Mouse (Mus musculus) mature B cell (primary cell): ENCODE results near the gene Echdc3.

Experiments
- in situ Hi-C: fragments of 300-500 bp; cut with MboI; formaldehyde crosslinking; loops from 2 replicates; pipeline ENCODE4 v1.14.3; 2019

The Echdc3 gene

DNA sequence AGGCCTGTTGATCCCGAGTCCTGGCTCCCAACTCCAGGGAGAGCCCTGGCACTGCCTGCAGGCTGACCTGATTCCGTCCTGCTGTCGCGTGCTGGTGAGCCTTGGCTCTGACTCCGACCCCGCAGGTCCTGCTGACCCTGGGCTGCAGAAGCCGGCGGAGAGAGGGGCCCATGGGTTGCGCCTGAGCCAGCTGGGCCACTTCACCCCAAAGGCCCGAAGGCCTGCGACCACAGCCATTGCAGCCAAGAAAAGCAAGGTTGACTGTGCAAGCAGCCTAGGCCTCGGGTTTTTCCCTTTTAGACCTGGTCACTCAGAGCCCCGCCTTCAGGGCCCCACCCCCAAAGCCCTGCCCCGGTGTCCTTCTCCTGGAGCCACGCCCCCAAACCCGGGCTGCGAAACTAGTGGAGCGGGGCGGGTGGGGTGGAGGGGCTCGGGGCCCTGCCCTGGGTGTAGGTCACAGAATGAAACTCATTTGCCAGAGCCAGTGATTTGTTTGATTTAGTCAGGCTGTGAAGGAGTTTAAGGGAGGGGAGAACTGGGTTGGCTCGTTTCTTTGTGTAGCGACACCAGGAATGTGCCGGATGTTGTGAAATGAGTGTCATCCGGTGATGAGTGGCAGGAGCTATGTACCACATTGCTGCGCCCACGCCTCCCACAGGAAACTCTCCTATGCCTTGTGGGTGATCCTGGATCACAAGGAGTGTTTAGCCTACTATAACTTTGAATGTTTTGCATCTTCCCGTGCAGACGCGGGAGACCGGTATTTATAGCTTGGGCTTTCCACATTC is at the start of gene Echdc3:
Gene Echdc3, minus strand, starts transcription at position 310 of the 788 bp plus-strand sequence.
- in situ Hi-C loops = loop anchor here (5.0 to 10.0 kb wide), 2 partner anchors 194 to 262 kb away; no protein-coding TSS in a partner anchor

DNA sequence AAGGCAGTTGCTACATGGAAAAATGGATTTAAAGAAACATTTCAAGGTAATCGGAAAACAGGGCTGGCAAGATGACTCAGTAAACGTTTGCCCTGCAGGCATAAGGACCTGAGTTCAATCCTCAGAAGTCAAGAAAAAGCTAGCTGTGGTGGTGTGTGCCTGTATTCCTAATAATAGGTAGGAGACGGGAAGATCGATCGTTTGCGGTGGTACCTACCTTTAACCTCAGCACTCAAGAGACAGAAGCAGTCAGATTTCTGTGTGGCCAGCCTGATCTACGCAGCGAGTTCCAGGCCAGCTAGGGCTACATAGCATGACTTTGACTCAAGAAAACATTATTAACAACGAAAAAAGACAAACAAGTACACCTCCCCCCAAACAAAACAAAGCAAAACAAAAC is 48.9 kb upstream of the Echdc3 start:
- in situ Hi-C loops = no loop called here

DNA sequence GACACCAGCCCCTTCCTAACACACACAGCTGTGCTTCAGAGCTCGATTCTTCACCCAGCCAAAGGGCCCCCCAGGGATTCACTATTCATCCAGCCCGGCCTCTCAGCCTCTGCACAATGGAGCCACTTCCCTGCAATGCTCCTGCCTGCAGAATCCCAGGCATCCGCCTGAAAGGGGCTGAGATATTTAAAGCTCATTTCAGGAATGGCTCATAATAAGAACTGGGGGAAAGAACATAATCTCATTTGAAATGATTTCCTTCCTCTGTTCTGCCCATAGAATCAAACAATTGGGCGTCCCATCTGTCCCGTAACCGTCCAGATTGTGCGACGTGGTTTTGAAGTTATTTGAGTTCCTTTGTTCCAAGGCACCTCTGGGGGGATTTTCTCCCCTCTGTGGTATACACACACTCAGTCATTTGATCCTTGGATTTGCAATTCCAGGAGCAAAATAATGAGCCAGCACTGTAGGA is 48.4 kb upstream of the Echdc3 start:
- in situ Hi-C loops = no loop called here

DNA sequence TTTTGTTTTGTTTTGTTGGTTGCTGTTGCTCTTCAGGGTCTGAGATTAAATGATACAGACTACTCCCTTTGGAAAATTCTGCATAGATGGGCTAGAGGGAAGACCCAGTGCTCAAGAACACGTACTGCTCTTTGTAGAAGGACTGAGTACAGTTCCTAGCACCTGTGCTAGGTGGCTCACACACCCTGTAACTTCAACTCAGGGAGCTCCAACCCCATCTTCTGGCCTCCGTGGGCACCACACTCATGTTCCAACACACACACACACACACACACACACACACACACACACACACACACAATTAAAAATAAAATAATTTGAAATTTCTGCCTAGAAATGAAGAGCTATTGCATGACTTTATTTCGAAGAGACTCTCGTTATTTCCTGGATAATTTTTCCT is 47.8 kb upstream of the Echdc3 start:
- in situ Hi-C loops = no loop called here

DNA sequence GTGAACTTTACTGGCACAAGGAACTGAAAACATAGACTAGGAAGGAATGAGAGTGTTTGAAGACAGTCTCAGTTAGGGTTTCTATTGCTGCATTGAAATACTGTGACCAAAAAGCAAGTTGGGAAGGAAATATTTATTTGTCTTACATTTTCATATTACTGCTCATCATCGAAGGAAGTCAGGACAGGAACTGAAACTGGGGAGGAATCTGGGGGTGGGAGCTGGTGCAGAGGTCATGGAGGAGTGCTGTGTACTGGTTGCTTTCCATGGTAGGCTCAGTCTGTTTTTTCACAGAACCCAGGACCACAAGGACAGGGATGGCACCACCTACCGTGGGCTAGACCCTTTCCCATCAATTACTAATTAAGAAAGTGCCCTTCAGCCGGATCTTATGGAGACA is 46.3 kb upstream of the Echdc3 start:
- in situ Hi-C loops = loop anchor here (5.0 kb wide), 1 partner anchor 48 kb away; no protein-coding TSS in a partner anchor

DNA sequence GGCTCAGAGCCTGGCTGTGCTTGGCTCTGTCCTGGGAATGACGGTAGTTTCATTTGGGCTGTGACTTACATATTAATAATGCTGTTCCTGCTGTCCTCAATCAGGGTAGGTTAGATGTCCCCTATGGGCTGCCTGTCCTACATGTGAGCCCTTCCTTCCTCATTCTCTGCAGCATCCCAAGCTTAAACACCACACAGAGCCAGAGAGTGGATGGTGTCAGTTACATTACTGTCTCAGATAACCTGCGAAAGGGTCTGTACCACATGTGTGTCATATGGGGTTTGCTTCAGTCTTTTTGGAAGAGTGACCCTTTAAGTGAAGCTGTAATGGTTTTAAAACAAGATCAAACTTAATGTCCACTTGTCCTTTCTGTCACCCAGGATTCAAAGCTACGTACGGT is 45.2 kb upstream of the Echdc3 start:
- in situ Hi-C loops = loop anchor here (5.0 kb wide), 1 partner anchor 49 kb away; no protein-coding TSS in a partner anchor

DNA sequence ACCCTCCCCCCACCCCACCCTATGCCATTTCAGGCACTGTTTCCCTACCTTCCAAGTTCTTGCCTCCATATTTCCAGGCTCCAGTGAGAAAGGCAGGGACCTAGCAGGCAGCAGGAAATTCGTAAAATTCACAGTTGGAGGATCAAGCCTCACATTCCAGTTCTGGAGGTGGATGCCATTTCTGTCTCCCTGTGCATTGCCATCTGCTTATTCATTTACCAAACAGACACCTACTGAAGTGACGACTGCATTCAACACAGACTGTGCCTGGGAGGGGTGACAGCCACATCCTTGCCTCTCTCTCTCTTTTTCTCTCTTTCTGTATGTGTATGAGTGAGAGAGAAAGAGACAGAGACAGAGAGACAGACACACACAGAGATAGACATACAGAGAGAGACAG is 44.3 kb upstream of the Echdc3 start:
- in situ Hi-C loops = loop anchor here (5.0 kb wide), 1 partner anchor 50 kb away; no protein-coding TSS in a partner anchor

DNA sequence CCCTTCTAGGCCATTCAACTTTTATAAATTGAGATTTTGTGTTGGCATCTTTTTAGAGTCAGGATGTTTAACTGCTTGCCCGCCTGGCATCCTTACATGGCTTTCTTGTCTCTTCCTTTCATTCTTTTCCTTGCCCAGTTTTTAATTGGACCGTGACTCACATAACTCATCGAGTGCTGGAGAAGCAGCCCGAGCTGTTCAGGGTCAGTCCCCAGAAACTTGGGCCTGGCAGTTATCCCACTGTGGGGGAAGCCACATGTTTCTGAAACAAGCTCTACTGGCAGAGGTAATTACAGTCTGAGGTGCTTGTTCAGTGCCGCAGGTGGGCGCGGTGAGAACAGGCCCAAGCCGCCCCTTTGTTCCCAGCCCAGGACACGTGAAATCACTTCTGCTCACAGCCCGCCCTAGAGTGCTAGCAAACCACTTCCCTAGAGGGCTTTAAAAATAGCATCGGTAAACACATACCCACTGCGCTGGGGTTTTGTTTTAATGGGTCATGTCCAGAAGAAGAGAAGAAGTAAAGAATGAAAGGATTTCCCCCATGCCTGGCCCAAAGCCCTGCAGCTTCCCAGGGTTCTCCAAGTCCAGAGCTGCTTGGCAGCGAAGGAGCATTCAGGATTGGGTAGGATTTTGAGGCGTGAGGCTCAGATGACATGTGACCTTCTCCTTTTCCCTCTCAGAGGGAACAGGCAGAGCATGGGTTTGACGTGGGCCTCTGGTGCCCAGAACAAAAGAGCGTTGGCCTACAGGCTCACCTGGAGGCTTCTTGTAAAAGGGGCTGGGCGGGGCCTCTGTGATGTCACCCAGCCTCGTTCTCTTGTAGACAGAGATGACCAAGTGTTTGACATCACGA is 43.4 kb upstream of the Echdc3 start:
- in situ Hi-C loops = loop anchor here (5.0 kb wide), 1 partner anchor 51 kb away; no protein-coding TSS in a partner anchor

DNA sequence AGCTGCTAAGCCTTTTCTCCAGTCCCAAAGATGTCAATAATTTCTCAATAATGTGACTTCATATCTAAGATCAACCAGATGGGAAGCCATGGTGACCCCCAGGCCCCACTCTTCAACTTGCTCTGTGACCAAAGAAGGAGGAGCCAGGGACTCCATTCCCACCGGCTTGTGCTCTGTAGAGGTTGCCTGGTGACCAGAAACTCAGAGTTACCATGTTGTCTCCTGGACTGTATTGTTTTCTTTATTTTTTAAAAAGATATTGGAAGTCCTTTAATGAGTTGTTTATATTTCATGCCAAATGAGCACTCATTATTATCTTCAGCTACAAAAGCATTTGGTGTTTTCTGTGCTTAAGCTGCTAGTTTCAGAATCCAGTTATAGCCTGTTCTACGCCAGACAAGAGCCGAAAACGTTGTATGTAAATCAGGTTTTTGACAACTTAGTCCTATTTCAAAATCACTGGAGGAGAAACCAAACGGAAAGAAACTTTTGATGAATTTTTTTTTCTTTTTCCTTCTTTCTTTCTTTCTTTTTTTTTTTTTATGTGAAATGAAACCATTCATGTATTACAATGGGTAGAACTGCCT is 42.7 kb upstream of the Echdc3 start:
- in situ Hi-C loops = loop anchor here (5.0 kb wide), 1 partner anchor 52 kb away; no protein-coding TSS in a partner anchor

DNA sequence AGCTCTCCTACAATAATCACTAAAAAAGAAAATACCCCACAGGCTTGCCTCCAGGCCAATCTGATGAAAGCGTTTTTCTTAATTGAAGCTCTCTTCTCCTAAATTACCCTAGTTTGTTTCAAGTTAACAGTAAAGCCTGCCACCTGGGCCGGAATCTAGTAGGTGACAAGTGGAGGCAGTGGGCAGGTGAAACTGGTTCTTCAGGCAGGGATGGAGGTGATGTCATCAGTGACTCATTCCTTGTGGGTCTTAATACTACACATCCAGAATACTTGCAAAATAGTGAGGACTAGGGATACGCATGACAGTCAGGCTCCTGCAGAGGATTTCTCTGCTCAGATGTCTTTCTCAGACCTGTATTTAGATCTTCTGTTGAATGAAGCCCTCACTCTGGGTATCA is 39.7 kb upstream of the Echdc3 start:
- in situ Hi-C loops = no loop called here

DNA sequence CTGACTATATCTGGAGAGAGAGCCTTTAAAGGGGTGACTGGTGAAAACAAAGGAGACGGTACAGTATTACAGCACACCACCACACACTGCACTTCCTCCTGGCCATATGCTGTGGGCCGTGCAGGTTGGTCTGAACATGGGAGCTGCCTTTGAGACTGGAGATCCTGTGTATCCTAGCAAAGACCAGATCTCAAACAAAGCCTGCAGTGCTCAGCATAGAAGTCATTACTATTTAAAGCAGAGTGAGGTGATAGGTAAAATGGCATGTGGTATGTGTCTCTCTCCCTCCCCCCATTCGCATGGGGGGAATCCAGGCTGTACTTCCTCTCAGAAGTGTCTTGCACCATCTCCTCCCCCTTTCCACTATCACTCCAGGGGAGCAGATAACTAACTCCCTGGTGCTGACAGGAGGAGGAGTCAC is 38.3 kb upstream of the Echdc3 start:
- in situ Hi-C loops = no loop called here

DNA sequence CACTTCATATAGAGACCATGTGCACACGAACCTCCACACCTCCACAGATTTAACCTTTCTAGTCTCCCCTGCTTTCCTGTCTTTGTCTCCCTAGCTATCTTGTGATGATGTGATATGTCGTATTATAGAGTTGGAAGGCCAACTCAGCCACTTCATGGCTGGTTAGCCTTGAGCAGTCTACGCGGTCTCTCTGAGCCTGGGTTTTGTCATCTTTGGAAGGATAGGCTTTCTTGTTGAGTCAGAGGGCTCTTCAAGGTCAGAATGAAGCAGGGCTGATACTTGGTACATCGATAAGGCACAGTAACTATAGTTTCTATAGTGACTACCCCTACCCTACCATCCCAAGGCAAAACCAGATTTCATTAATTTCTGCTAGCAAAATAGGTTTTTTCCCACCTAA is 28.6 kb upstream of the Echdc3 start:
- in situ Hi-C loops = no loop called here

DNA sequence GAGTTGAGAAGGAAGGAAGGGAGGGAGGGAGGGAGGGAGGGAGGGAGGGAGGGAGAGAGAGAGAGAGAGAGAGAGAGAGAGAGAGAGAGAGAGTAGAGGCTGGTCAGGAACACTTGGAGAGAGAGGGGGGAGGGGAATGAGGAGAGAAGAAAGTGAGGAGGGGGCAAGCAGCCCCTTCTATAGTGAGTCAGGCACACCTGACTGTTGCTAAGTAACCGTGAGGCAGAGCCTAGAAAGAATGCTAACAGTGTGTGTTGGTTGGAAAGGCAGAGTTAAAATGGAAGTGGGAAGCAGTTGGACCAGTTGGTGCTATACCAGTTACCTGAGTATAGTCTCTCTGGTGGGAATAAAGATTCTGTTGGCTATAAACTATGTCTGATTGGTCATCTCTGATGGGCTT is 27.2 kb upstream of the Echdc3 start:
- in situ Hi-C loops = no loop called here

DNA sequence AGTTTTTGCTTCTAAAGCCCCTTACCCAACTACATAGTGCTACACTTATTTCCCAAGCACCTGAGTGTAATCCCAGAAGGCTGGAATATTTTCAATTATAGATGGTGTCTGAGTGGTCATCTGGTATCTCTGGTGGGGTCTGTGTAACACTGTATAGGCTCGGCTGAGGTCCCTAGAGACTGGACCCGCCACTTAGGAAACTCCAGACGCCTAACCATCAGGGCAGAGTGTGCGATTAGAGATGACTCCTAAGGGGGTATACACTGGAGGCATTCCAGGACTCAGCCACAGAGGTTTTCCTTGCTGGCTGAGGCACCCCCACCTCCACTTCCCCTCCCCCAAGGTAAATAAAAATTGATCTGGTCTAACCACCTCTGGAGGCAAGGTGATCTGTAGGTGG is 26.5 kb upstream of the Echdc3 start:
- in situ Hi-C loops = no loop called here

DNA sequence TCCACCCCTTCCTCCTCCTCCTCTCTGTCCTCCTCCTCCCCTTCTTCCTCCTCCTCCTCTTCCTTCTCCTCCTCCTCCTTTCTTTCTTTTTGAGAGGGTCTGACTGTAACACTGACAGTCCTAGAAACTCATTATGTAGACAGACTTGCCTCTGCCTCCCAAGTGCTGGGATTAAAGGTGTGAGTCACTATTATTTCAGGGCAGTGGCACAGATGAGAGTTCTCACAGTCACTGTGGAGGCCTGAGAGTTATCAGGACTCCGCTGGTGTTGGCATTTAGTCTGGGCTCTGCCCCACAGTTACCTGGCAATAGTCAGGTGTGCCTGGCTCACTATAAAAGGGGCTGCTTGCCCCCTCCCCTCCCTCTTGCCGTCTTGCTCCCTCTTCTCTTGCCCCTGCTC is 25.8 kb upstream of the Echdc3 start:
- in situ Hi-C loops = no loop called here

DNA sequence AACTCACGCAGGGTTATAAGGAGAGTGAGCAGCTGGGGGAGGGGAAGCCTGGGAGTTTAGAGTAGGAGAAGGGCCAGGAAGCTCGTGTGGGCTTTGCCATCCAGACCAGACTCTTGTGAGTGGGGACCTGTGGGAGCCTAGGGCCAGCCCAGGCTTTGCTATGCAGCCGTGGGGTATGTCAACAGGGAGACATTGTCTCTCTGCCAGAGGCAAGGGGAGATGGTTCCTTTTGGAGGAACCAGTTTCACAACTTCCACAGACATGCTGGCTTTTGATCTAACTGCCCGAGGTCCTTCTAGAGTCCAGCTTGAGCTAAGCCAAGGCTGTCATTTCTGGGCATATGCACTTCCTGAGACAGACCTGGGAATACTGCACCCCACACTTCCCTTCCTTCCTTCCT is 25.4 kb upstream of the Echdc3 start:
- in situ Hi-C loops = no loop called here

DNA sequence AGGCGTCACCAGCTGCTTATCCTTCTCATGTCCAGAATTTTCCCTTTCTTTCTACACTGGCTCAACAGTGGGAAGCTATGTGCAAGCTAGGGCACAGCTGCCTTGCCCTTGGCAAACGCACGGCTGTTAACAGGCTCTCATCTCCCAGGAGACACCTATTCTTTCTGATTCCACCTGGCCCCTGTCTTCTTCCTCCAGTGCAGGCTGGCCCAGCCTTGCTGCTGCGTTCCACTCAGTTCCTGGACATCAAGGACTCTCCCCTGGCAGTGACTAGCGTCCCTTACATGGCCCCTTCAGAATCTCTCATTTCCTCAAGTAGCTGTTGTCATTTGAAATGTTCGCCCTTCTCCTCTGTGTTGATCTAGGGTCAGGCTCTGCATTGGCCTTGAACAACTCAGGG is 20.5 kb upstream of the Echdc3 start:
- in situ Hi-C loops = no loop called here

DNA sequence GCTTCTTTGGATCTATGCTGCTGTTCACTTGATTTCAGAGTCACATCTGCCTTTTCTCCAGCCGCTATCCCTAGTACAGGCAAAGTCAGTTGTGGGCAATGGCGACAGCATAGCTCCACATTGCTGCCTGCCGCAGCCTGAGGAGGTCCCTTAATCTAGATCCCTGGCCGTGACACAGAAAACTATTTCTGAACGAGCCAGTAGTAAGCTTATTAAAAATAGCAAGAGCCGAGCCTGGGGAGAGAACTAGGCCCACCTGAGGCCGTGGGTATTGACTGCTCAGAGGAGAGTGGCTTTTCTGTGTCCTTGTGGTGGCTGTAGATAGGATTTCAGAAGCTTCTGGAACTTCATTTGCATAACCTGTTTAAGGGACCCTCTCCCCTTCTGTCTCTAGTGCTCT is 19.9 kb upstream of the Echdc3 start:
- in situ Hi-C loops = no loop called here

DNA sequence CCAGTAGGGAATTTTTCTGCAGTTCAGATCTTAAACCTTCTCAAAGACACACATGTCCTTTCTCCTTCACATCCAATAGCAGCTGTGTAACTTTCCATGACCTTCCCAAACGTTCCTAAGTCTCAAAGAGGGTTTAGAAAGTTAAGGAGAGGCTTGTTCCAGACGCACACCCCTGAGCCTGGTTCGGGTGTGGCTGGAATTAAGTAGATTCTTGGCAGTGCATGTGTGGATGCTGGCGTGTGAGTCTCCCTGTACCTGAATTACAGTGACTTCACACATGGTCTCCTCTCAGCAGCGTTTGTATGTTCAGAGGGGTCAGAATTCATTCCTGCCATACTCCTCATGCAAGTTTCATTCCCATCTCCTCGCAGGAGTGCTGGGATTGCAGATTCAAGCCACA is 18.0 kb upstream of the Echdc3 start:
- in situ Hi-C loops = no loop called here

DNA sequence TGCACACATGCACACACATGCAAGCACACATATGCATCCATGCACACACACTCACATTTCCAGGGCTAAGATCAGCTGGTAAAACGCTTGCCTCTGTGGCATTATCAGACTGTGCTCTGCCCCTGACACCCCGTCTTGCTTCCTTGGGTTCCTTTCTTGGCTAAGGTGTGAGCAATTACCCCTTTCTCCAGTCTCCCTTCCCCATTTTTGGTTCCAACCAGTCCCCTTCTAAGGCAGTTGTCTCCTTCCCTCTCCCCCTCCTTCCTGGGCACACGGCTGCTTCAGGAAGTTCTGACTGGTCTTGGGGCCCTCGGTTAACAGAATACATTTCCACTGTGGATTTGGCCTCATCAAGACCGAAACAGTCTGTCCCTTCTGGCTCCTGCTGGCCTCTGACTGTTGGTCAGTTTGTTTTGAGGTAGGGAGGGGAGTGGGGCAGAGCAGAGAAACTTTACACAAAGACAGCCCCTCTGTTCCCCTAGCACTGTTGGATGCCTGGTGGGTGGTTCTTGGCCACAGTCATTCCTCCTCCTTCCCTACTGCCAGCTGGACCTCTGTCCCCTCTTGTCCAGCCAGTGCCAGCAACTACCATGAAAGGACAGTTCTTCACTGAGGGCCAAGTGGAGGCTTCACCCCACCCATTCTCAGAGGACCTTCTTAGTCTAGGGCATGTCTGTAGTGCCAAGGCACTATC is 16.9 kb upstream of the Echdc3 start:
- in situ Hi-C loops = no loop called here

DNA sequence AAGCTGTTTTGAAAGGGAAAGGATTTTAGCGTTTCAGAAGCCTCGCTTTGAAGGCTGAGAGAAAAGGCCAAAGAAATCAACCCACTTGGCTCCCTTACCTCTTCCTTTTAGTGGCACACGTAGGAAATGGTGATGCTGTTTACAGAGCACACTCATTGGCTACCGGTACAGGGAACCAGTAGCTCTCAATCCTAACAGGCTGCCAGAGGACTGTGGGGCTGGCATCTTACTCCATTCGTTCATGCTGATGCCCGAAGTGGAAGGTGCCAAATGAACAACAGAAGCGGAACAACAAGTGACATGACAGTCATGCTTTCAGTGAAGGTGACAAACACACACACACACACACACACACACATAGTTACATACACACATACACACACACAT is 14.2 kb upstream of the Echdc3 start:
- in situ Hi-C loops = no loop called here
